Mouse (Mus musculus): ENCODE data around the gene BC061212. TPM values are rescaled to one million over a fixed set of nuclear protein-coding genes. Genes with fewer than 3 reads are reported as not detected.
"Not testable (repeated sequence)": the region's sequence is repeated elsewhere in the genome, so short reads cannot be mapped to it uniquely, and the experiment has no call there.

BC061212 gene
- polyA plus RNA-seq (2014; fragmentation: Nextera tagmentation; extraction: Ambion mirVana): not detected in 2 replicates

GRCm38 (mm10) chr5:94070445-94070844, at the start of gene BC061212:
BC061212 (minus strand) TSS chr5:94070545.
- H3K36me3 ChIP-seq (ENCODE audit: control insufficient read depth, insufficient read depth, low read length); H3K27ac ChIP-seq (replicated peaks; ENCODE audit: low read depth, low read length); H3K27me3 ChIP-seq (ENCODE audit: control insufficient read depth, insufficient read depth, low read length); H3K4me2 ChIP-seq (ENCODE audit: low read depth, severe bottlenecking); H3K4me3 ChIP-seq (ENCODE audit: low read depth, low read length); H3K4me1 ChIP-seq (ENCODE audit: control insufficient read depth, insufficient read depth, low read length); DNase-seq (ENCODE audit: low spot score); H3K9ac ChIP-seq (ENCODE audit: low read length); H3K9me3 ChIP-seq (ENCODE audit: control insufficient read depth, low read length); ATAC-seq (ENCODE audit: insufficient number of reproducible peaks, low FRiP score, low TSS enrichment, low read depth): not testable (repeated sequence)
- WGBS: no CpG with 5 or more reads among the region's 1 CpGs

- DNase-seq (ENCODE audit: low spot score); H3K27ac ChIP-seq (replicated peaks; ENCODE audit: low read depth, low read length); H3K36me3 ChIP-seq (ENCODE audit: control insufficient read depth, insufficient read depth, low read length); H3K27me3 ChIP-seq (ENCODE audit: control insufficient read depth, insufficient read depth, low read length); H3K9me3 ChIP-seq (ENCODE audit: control insufficient read depth, low read length); H3K9ac ChIP-seq (ENCODE audit: low read length); ATAC-seq (ENCODE audit: insufficient number of reproducible peaks, low FRiP score, low TSS enrichment, low read depth); H3K4me3 ChIP-seq (ENCODE audit: low read depth, low read length); H3K4me2 ChIP-seq (ENCODE audit: low read depth, severe bottlenecking); H3K4me1 ChIP-seq (ENCODE audit: control insufficient read depth, insufficient read depth, low read length): not testable (repeated sequence)
- no CpG with 5 or more reads among the region's 3 CpGs for WGBS
Observed at GRCm38 (mm10) chr5:94076085-94076484, 5.7 kb upstream of the BC061212 start, which contains the start of gene Gm6351. Gm6351 (plus strand) TSS chr5:94076385.

Other genes with a start within 250 kb of the BC061212 start
- gene Gm7792, start 226.8 kb downstream of the BC061212 start, polyA plus RNA-seq (2014; fragmentation: Nextera tagmentation; extraction: Ambion mirVana): not detected in 2 replicates
- not detected in 2 replicates for gene Gm16429, start 141.5 kb downstream of the BC061212 start, polyA plus RNA-seq (2014; fragmentation: Nextera tagmentation; extraction: Ambion mirVana)
- gene Gm6351, start 5.8 kb upstream of the BC061212 start, polyA plus RNA-seq (2014; fragmentation: Nextera tagmentation; extraction: Ambion mirVana): not detected in 2 replicates
- not detected in 2 replicates for gene Gm3106, start 147.5 kb upstream of the BC061212 start, polyA plus RNA-seq (2014; fragmentation: Nextera tagmentation; extraction: Ambion mirVana)
- gene A430089I19Rik, start 236.3 kb upstream of the BC061212 start, polyA plus RNA-seq (2014; fragmentation: Nextera tagmentation; extraction: Ambion mirVana): not detected in 2 replicates
- gene Gm6502, start 243.9 kb upstream of the BC061212 start, polyA plus RNA-seq (2014; fragmentation: Nextera tagmentation; extraction: Ambion mirVana): not detected in 2 replicates